Mouse (Mus musculus) right cerebral cortex, postnatal 25 days (tissue): ENCODE results near the gene Cacnb4.

Experiments used
- DNase-seq: peaks from one replicate; pipeline ENCODE4 v3.0.0; 2022

Gene Cacnb4

DNA sequence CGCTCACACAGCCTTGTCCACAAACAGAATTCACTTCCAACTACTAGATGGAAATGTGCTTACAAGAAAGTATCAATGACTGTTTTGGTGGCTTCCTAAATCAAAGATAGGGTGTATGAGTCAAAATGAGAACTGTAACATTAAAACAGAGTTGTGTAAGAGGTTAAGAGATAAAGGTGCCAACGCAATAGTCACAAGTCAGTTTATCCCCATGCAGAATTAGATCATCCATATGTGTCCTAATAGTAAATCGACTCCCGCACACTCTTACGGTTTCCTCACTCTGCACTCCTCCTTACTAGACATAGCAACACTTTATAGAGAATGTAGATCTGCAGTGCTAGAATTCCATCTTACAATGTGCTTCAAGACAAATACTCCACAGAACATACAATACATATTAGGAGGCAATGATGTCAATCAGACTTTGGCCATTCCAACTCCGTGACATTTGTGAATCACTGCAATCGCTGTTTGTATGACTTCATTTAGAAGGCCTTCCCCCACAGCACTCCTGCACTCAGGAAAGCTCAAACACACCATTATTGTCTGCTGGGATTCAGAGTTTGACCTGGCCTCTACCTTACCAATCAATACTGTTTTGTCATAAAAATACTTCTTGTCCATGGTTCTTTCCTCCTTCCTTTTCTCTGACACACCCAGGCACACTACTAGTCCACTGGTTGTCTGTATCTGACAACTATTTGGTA, 256.5 kb downstream of the Cacnb4 start:
- DNase-seq = no peak

DNA sequence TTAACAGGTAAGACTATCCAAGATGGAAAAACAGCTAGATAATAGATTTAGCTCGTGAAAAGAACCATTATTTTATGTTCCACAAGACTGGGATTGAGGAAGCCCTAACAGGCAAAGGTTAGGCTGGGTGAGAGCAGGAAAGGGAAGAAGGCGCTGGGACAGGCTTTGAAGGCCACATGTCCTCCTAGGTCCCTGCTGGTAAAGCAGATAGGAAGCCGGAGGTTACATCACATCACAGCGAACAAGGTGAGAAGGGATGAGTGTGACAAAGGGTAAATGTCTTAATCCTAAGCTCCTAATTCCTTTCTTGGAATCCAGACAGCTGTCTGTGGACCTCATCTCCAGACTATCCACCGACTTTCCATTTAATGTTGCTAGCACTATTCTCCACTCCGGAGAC, 257.3 kb downstream of the Cacnb4 start:
- DNase-seq = no peak

DNA sequence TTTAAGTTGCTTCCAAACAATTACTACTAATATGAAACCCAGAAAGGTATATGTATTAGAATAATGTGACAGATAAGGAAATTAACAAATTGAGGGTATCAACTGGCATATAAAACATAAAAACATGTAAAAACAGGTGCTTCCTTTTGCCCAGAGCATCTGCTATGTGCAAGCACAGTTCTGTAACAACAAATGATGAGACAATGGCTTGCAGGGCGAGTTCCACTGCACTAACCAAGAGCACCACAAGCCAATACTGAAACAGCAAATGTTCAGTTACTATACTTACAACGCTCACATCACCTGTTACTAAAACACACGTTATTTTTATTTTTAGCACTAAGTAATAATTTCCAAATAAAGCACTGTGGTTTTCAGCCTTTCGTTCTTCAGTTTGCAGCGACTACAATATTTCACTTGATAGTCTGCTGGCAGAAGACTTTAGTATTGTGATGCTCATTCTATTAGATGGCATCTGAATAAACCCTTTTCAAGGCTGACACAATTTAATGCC, 264.1 kb downstream of the Cacnb4 start:
- no peak for DNase-seq

DNA sequence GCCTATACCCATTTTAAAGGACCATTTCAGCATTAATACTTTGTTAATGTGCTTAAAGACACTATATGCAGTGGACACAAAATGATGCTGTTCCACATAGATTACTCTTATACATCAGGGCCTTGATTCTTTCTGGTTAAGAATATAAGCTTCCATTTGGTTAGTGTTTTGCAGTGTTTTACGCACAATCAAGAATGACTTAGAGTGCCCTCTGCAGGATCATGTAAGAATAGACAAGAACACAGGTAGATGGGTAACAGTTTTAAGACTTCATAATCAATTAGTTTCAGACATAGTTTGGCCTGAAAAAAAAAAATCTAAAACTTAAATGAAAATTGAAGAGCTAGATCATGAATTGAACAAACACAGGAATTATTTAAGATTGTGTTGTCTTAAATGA, 270.2 kb downstream of the Cacnb4 start:
- no peak for DNase-seq

DNA sequence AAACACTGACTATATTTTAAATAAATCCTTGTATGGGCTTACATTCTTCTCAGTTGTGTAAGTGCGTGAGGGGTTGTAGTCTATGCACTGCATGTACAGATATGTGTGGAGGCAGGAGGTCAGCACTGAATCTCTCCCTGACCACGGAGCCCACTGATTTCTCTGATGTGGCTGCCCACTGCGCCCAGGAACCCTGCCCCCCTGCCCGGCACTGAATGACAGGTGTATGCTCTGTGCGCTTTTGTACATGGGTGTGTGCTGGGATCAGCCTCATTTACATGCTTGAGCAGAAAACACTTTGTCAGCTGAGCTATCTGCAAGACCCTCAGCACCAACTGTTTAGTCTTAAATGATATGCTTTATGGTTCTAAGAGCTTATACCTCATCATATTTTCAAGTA, 271.4 kb downstream of the Cacnb4 start:
- no peak for DNase-seq

DNA sequence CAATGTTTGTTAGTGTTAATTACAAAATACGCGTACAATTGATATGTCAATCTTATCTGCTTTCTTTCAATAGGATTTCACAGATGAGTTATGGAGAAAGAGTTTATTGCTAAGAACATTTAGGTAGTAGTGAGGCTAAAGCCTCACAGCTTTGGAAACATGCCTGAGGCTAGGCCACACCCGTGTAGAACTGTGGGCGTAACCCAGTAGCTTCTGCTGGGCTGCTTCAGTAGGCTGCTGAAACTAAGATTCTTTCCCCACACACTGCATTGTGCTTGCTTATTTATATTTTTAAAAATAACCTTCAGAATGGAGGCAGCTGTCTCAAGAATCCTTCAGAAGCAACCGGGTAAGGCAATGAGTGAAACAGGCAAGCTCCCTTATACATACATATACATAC, 282.1 kb downstream of the Cacnb4 start:
- no peak for DNase-seq

DNA sequence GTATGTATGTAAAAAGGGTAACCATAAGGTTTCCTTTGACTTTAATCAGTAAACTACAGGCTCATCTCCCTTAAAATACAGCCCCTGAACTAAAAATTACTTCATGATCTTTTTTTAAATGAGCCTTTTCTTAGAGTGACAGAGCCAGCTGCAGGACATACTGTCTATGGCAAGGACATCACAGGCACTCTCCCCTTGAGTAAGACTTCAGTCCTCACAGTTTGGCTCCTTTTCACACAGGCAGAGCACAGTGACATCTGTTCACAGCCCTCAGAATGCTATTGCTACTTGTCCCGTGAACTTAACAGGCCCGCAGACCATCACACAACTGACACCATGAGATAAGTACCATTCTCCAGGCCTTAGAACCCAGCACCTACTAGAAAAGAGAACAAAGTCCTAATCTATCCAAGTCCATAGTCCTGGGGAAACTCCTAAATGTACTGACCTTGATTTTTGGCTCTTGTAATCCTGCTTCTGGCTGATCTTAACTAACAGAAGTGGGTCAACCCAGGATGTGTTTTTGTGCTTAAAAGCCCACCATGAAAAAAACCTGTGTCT, 286.1 kb downstream of the Cacnb4 start:
- no peak for DNase-seq

DNA sequence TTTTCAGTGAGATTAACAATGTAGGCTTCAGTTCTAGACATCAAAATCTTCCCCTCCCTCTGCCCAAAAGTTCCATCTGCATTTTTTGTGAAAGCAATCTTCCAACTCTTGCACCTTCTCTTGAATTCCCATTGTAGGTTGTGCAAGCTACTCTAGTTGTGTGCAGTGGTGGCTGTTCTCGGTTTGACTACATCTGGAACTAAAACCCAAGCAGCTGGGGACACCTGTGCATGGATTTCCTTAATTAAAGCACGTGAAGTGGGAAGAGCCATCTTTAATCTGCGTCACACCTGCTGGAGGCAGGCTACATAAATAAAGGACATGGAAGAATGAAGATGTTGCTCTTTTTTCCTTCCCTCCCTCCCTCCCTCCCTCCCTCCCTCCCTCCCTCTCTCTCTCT, 286.7 kb downstream of the Cacnb4 start:
- DNase-seq = no peak

DNA sequence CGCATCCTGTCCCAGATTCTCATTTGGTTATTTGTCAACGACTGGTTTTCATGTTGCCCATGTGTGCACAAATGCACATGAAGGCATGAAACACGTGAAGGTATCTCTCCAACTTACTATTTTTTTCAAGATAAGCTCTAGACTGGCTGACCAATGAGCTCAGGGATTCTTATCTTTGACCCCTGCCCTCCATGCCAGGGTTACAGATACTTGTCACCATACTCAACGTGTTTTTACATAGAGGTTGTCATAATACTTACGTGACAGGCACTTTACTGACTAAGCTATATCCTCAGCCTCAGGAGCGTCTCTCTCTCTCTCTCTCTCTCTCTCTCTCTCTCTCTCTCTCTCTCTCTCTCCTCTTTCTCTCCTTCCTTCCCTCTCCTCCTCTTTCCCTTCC, 290.2 kb downstream of the Cacnb4 start:
- no peak for DNase-seq

DNA sequence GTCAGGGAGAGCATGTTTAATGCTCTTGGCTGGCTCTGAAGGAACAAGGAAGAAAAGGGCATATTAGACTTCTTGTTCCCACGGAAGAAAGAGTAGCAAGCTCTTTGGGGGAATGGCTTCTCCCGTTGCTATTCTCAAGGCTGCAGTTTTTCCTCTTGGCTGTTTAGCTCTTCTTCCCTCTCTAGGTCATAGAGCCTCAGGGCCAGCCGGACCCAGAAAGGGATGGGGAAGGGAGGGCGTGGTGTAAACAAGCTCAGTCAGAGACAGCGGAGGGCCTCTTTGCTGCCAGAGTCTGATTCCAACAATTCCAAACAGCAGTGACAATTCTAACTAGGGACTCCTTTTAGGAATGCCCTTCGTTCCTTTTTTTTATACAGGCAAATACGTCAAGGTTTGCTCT, 290.6 kb downstream of the Cacnb4 start:
- DNase-seq = no peak

DNA sequence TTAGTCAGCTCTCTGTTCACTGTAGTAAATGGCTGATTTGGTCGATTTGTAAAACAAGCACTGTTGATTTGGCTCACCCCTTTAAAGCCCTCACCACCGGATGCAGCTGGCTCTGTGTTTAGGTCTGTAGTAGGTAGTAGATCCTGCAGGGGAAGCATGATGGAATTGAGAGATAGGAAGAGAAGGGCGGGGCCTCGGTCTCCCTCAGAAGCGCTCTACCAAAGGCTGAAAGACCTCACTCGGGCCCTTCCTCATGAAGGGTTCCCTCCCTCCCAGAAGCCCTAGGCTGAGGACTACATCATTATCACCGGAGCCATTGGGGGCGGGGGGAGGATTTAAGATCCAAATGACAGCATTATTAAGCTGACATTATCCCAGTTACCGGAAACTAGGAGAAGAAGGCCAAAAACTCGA, 297.8 kb downstream of the Cacnb4 start:
- DNase-seq = no peak

DNA sequence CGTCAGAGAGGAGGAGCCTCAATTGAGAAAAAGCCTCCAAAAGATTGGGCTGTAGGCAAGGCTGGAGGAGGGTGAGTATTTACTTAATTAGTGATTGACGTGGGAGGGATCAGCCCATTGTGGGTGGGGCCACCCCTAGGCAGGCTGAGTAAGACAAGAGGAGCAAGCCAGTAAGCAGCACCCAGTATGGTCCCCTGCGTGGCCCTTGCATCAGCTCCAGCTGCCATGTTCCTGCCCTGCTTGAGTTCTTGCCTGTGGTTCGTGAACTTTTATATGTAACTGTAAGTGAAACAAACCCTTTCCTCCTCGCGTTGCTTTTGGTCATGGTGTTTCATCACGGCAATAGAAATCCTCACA, 298.2 kb downstream of the Cacnb4 start, which contains the start of gene Neb:
TSS of gene Neb (minus strand) at position 27 of the 357 bp plus-strand sequence.
- no peak for DNase-seq
